Mouse (Mus musculus): ENCODE measurements around the gene Coq8a. TPM values are rescaled to one million over a fixed set of nuclear protein-coding genes. Genes with fewer than 3 reads are reported as not detected.

Gene Coq8a
- total RNA-seq, 2 experiments from 2014 or later = 56.1 to 65.6 TPM

GRCm38 (mm10) chr1:180194781-180195471, 4.5 kb downstream of the Coq8a start:
- H3K4me3 ChIP-seq = peak overlapping the region; percentile 74
- DNase-seq (ENCODE audit: low spot score in 2 of 2) = no peak
- peak overlapping the region; percentile 83 for H3K27ac ChIP-seq
- TF ChIP-seq CTCF (conservative IDR thresholded peaks at IDR 0.05) = no peak

- Histone ChIP-seq H3K4me3 (no peak overlapping the region), H3K27ac (no peak overlapping the region)
- no peak for TF ChIP-seq CTCF (conservative IDR thresholded peaks at IDR 0.05)
- DNase-seq (ENCODE audit: low spot score in 2 of 2) = no peak
Measured at GRCm38 (mm10) chr1:180194048-180194447, 5.4 kb downstream of the Coq8a start.

- no peak overlapping the region for H3K27ac ChIP-seq
- TF ChIP-seq CTCF (conservative IDR thresholded peaks at IDR 0.05) = no peak
- no peak for DNase-seq (ENCODE audit: low spot score in 2 of 2)
- H3K4me3 ChIP-seq = no peak overlapping the region
Measured at GRCm38 (mm10) chr1:180193391-180193935, 5.9 kb downstream of the Coq8a start.

- TF ChIP-seq CTCF (conservative IDR thresholded peaks at IDR 0.05) = no peak
- no peak overlapping the region for H3K4me3 ChIP-seq
- DNase-seq (ENCODE audit: low spot score in 2 of 2) = no peak
- H3K27ac ChIP-seq = no peak overlapping the region
Measured at GRCm38 (mm10) chr1:180192866-180193265, 6.5 kb downstream of the Coq8a start.

GRCm38 (mm10) chr1:180191651-180192220, 7.7 kb downstream of the Coq8a start:
- Histone ChIP-seq H3K27ac (no peak overlapping the region), H3K4me3 (no peak overlapping the region; the same call in 1 of the 2 replicates)
- no peak for DNase-seq (ENCODE audit: low spot score in 2 of 2)
- TF ChIP-seq CTCF (conservative IDR thresholded peaks at IDR 0.05) = no peak

- Histone ChIP-seq H3K4me3 (no peak overlapping the region; the same call in 1 of the 2 replicates), H3K27ac (no peak overlapping the region)
- no peak for DNase-seq (ENCODE audit: low spot score in 2 of 2)
- TF ChIP-seq CTCF (conservative IDR thresholded peaks at IDR 0.05) = no peak
Measured at GRCm38 (mm10) chr1:180191112-180191511, 8.3 kb downstream of the Coq8a start.

- DNase-seq (ENCODE audit: low spot score in 2 of 2) = no peak
- no peak overlapping the region for H3K4me3 ChIP-seq
- no peak for TF ChIP-seq CTCF (conservative IDR thresholded peaks at IDR 0.05)
- no peak overlapping the region for H3K27ac ChIP-seq
Measured at GRCm38 (mm10) chr1:180188951-180189350, 10.5 kb downstream of the Coq8a start.

- DNase-seq (ENCODE audit: low spot score in 2 of 2) = no peak
- no peak for TF ChIP-seq CTCF (conservative IDR thresholded peaks at IDR 0.05)
- H3K4me3 ChIP-seq = no peak overlapping the region
- no peak overlapping the region for H3K27ac ChIP-seq
Measured at GRCm38 (mm10) chr1:180186371-180186770, 13.0 kb downstream of the Coq8a start.

GRCm38 (mm10) chr1:180185877-180186276, 13.5 kb downstream of the Coq8a start:
- H3K27ac ChIP-seq = no peak overlapping the region
- DNase-seq (ENCODE audit: low spot score in 2 of 2) = no peak
- TF ChIP-seq CTCF (conservative IDR thresholded peaks at IDR 0.05) = peak; percentile 49
- no peak overlapping the region for H3K4me3 ChIP-seq

GRCm38 (mm10) chr1:180184768-180185167, 14.6 kb downstream of the Coq8a start:
- Histone ChIP-seq H3K4me3 (no peak overlapping the region), H3K27ac (no peak overlapping the region)
- no peak for DNase-seq (ENCODE audit: low spot score in 2 of 2)
- TF ChIP-seq CTCF (conservative IDR thresholded peaks at IDR 0.05) = no peak

- H3K27ac ChIP-seq = no peak overlapping the region
Measured at GRCm38 (mm10) chr1:180183525-180184159, 15.8 kb downstream of the Coq8a start.

GRCm38 (mm10) chr1:180182731-180183130, 16.7 kb downstream of the Coq8a start:
- DNase-seq (ENCODE audit: low spot score in 2 of 2) = no peak
- H3K4me3 ChIP-seq = no peak overlapping the region
- TF ChIP-seq CTCF (conservative IDR thresholded peaks at IDR 0.05) = no peak
- H3K27ac ChIP-seq = no peak overlapping the region

More at GRCm38 (mm10) chr1:180183525-180184159, 15.8 kb downstream of the Coq8a start:
- TF ChIP-seq CTCF (conservative IDR thresholded peaks at IDR 0.05) = no peak
- H3K4me3 ChIP-seq = no peak overlapping the region
- no peak for DNase-seq (ENCODE audit: low spot score in 2 of 2)

- Histone ChIP-seq H3K4me3 (no peak overlapping the region), H3K27ac (no peak overlapping the region)
- no peak for DNase-seq (ENCODE audit: low spot score in 2 of 2)
- TF ChIP-seq CTCF (conservative IDR thresholded peaks at IDR 0.05) = no peak
Measured at GRCm38 (mm10) chr1:180181966-180182319, 17.5 kb downstream of the Coq8a start.

All from layer of hippocampus, adult 2 months (tissue).